Mouse (Mus musculus) gastrocnemius, postnatal 14 days (tissue): Measurements from ENCODE around the gene Ly6g6e. TPM values are rescaled to one million over a fixed set of nuclear protein-coding genes. Genes with fewer than 3 reads are reported as not detected.

ENCODE experiments used
- DNase-seq: peaks from one replicate; pipeline ENCODE4 v3.0.0; 2021; ENCODE audit warnings: mixed read lengths
- intact Hi-C: fragments of 180-260 bp; cut with DNase I; formaldehyde crosslinking; loops from one replicate; pipeline ENCODE4 v1.15.1; 2025; ENCODE audit warnings: low total_unique reads
- total RNA-seq, 2 experiments: library from RNA; stranded (reverse); gene quantifications; 2 replicates each; pipeline ENCODE4 v1.2.3; 2021

Ly6g6e gene
- total RNA-seq, 2 experiments from 2014 or later, result not detected

DNA sequence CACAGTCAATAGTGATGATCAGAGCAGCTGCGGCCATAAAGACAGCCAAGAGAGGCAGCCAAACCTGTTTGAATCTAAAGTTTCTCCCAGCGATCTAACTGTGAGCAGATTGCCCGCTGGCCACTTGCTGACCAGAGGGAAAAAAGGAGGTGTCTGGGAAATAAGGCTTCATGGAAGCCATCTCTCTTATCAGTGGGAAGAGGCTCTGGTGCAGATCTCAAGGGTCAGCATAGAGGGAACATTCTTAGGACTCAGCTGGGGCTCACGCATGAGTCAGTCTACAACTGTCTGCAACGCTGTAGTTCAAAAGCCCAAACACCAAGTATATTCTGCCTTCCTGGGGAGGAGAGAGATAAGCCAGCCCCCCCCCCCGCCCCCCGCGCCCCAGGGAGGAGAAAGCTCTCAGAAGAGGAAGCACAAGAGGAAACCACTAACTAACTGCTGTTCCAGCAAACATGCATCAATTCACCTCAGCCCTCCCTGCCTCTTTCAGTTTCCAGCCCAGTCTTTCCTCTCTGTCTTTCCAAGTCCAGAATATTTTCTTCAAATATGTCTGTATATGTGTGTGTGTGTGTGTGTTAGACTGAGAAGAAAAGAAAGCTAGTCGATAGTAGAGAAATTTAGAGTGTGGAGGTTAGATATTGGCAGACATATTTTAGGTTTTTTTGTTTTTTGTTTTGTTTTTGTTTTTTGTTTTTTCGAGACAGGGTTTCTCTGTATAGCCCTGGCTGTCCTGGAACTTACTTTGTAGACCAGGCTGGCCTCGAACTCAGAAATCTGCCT, 28.4 kb upstream of the Ly6g6e start:
- intact Hi-C loops, result no loop called here
- no peak for DNase-seq

DNA sequence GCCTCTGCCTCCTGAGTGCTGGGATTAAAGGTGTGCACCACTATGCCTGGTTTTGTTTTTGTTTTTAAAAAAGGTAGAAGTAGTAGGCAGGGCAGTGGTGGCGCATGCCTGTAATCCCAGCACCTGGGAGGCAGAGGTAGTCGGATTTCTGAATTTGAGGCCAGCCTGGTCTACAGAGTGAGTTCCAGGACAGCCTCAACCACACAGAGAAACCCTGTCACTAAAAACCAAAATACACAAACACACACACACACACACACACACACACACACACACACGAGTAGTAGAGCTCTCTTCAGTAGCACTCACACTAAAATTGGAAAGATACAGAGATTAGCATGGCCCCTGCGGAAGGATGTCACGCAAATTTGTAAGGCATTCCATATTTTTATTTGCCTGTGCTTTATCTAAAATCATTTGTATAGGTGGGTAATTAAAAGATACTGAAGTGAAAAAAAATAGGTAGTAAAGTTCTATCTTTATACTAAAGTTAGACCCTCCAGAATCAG, 27.7 kb upstream of the Ly6g6e start:
- intact Hi-C loops, result no loop called here
- DNase-seq, result no peak

DNA sequence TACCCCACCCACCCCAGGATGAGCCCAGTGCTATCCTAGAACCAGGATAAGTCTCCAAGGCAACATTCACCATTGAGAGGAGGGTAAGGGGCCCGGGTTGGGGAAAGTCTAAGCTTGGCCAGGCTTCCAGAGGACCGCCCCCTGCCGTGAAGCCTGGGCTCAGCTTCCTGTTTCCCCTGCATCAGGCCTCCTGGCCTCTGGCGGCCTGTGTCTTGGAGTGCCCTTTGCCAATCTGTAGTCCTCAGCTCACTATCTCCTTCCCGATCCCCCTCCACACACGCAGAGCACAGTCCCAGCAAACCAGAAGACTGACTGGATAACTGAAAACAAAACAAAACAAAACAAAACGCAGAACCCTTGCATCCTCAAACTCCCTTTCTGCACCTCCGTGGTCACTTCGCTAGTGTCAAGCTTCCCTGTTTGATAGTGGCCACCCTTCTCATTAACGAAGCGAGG, 27.1 kb upstream of the Ly6g6e start, which contains the start of gene Clic1:
Gene Clic1, plus strand, starts transcription at position 406 of the 456 bp plus-strand sequence.
- DNase-seq, result peak; percentile 70
- intact Hi-C loops, result no loop called here

- intact Hi-C loops, result no loop called here
- peak; percentile 83 for DNase-seq
Observed at GRCm38 (mm10) chr17:35050126-35050750, 26.5 kb upstream of the Ly6g6e start.

- DNase-seq, result peak; percentile 63
- intact Hi-C loops, result no loop called here
Observed at GRCm38 (mm10) chr17:35051156-35052086, 25.3 kb upstream of the Ly6g6e start.

DNA sequence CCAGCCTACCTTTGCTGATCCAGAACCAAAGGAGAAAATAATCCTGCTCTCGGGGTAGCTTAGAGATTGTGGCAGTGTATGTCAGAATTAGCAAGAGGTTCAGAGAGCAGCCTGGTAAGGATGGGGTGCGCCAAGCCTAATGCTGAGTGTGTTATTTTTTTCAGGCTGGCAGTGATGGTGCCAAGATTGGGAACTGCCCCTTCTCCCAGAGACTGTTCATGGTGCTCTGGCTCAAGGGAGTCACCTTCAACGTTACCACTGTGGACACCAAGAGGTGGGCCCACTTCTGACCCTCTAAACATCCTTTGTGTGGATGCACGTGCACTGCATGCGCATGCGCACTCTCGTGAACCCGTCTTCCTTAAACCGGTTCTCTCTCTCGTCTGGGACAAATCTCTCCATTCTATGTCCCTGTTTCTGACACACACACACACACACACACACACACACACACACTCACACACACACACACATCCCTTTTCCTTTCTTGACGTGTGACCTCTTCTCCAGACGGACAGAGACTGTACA, 24.4 kb upstream of the Ly6g6e start:
- intact Hi-C loops, result no loop called here
- no peak for DNase-seq

DNA sequence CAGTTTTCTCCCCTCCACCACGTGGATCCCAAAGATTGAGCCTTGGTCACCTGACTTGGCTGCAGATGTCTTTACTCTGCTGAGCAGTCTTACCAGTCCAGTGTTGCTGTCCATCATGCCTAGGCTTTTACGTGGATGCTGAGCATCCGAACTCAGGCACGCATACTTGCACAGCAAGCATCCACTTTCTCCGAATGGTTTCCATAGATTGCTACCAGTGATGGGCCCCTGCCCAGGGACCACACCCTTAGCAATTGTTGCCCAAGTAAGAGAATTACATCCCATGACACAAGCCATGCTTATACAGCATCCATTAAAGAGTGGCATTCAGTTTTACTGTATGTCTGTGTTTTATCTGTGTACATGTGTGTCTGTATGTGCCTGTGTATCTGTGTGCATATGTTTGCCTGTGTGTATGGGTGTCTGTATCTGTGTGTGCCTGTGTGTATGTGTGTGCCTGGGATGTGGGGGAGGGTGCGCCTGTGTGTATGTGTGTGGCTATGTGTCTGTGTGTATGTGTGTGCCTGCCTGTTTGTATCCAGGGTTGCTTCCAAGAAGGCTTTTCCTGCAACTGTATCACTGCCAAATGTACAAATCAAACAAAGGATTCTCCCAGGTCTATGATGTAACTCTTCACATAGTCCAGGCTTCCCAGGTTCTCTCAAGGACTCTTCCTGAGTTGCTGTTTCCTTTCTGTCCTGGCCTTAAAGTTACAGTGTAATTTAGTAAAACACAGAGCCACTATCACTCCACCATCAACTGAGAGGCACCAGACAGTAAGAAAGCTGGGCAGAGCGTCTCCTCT, 20.8 kb upstream of the Ly6g6e start:
- intact Hi-C loops, result no loop called here
- no peak for DNase-seq

DNA sequence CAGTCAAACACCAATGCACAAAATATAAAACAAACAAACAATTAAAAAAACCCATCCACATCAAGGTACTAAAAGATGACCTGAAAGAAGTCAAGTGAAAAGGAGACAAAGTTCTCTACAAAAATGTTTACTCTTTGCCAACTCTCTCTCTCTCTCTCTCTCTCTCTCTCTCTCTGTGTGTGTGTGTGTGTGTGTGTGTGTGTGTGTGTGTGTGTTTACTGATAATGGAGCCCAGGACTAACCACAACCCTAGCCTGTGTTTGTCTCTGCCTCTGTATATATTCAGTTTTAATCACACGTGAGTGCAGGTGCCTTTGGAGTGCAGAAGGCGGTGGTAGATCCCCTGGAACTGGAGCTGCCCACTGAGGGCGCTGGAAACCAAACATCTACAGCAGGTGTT, 19.6 kb upstream of the Ly6g6e start:
- intact Hi-C loops, result no loop called here
- no peak for DNase-seq

GRCm38 (mm10) chr17:35058316-35058715, 18.4 kb upstream of the Ly6g6e start:
- no peak for DNase-seq
- intact Hi-C loops, result loop anchor here (2.0 kb wide), 1 partner anchor 38 kb away; no protein-coding TSS in a partner anchor

- DNase-seq, result peak; percentile 93
- intact Hi-C loops, result loop anchor here (2.0 kb wide), 1 partner anchor 38 kb away; no protein-coding TSS in a partner anchor
Observed at GRCm38 (mm10) chr17:35058911-35059892, 17.5 kb upstream of the Ly6g6e start, which contains the start of gene Ddah2. Gene Ddah2, plus strand, starts transcription at chr17:35059035.

- intact Hi-C loops, result no loop called here
- no peak for DNase-seq
Observed at GRCm38 (mm10) chr17:35060071-35060470, 16.6 kb upstream of the Ly6g6e start.

- intact Hi-C loops, result no loop called here
- DNase-seq, result no peak
Observed at GRCm38 (mm10) chr17:35060737-35061297, 15.9 kb upstream of the Ly6g6e start.

DNA sequence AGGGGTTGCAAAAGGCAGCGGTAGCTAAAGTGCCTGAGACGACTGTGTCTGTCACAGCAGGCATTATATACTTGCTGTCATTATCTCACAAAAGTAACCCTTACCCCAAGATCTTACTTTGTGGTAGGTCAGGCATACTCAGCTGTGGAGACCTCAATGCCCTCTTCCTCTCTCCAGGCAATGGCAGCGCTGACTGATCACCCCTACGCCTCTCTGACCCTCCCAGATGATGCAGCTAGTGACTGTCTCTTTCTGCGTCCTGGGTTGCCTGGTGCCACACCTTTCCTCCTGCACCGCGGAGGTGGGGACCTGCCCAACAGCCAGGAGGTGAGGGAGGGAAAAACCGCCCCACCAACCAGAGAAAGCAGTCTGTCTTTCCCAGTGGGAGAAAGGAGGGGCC, 15.4 kb upstream of the Ly6g6e start:
- intact Hi-C loops, result no loop called here
- no peak for DNase-seq

DNA sequence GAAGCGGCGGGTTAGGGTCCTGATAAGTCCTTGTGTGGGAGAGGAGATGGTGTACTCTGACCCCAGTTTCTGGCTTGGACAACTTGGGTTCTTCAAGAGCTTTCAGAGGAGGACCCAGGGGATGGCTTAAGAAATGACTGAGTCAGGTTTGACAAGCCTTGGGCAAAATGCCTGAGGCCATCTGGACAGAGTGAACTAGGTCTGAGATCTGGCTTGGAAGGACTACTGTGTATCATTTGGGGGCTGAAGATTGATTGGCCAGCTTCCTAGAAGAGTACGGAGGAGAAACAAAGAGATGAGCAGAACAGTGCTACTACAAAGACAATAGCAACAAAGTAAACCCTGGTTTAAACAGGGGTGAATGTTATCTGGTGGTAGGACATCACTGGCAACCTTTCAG, 13.2 kb upstream of the Ly6g6e start:
- intact Hi-C loops, result no loop called here
- DNase-seq, result no peak

GRCm38 (mm10) chr17:35064378-35064877, 12.3 kb upstream of the Ly6g6e start:
- no peak for DNase-seq
- intact Hi-C loops, result no loop called here

GRCm38 (mm10) chr17:35064951-35065947, 11.5 kb upstream of the Ly6g6e start, which contains the start of gene Ly6g6c:
Gene Ly6g6c, plus strand, starts transcription at chr17:35065388.
- intact Hi-C loops, result no loop called here
- DNase-seq, result peak; percentile 51
